Mouse (Mus musculus) frontal cortex, postnatal 36 days (tissue): ENCODE measurements around the gene Mef2a.

Experiments used
- DNase-seq, 2 experiments: peaks; one replicate each; pipeline ENCODE4 v3.0.0; 2022; ENCODE audit warnings: low spot score in 2 of 2

Gene Mef2a

DNA sequence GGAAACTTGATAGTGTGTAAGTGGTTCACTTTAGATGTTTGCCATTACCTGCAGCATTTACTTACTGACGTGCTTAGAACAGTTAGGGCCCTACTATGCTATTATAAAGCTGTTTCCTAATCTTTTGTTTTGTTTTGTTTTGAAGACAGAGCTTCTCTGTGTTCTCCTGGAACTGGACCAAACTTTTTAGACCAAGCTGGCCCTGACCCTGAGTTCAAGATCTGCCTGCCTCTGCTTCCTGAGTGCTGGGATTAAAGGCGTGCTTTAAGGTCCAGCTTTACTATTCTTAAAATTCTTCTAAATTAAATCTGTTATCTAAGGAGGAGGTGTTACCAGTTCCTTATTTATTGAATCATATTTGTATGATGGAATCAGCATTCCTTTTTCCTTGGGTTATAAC is 126.6 kb downstream of the Mef2a start:
- no peak for DNase-seq

DNA sequence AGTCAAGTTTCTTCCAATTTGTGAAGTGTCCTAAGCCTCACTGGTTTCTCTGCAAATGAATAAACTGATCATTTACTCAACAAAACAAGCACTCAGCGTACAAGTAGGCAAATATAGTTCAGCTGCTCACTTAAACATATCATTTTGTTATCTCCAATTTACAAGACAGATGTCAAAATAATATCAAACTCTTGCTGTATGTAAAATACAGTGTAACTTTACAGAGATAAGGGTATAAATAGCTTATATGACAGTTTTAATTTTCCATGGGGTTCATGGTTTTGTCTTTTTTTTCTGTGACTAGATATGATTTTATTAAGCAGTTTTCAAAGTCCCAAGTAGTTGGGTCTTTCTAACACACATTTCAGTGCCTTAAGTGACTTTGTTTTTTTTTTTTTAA is 127.4 kb downstream of the Mef2a start:
- DNase-seq, result no peak

DNA sequence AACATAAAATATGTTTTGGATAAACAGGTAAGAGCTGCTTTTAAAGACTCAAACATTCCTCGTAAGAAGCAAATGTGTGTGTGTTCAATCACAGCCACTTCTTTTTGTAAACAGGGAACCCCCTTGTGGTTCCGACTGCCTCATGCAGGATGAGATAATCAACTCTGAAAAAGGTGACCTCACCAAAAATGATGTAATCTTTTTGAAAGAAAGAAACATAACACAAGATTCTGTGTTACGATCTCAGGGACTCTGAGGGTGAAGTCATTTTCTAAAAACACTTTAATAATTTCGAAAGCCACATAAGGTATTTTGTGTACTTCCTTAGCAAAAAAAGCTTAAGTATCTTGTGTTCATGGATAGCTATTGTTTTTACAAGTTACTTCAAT is 128.8 kb downstream of the Mef2a start:
- no peak for DNase-seq

- DNase-seq, result no peak
Observed at GRCm38 (mm10) chr7:67243121-67243893, 129.4 kb downstream of the Mef2a start.

DNA sequence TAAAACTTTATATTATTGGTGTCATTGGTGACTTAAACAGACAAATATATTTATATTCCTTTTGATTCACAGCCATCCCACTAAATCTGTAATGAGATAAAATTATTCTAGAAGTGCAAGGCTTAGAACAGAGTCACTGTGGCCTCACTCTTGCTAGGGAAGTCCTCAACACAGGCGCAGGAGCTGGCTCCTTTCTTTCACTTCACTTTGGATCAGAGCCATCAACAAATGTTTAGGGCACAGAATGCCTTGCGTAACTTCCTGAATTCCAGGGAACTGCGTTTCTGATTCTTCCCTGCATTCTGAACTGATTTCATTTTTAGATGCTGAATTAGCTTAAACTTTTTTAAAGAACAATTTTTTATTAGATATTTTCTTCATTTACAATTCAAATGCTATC is 130.7 kb downstream of the Mef2a start:
- DNase-seq, result no peak

DNA sequence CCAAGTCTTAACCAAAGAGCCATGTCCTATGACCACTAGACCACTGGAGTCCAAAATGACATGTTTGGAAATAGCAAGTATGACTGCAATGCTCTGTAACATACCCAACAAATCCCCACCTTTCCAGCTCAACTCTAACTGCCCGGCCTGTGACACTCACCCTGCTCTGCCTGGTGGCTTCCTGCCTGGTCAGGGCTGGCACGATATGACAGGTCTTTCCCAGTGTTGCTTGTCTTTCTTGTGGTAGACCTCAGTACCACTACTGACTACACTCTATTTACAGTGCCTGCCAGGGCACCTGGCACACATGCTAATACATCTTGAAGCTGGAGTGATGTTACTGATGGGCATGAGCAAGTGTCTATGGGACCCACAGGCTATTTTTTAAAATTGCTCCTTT is 134.9 kb downstream of the Mef2a start:
- no peak for DNase-seq

GRCm38 (mm10) chr7:67236351-67236750 is 136.3 kb downstream of the Mef2a start:
- DNase-seq, result no peak

- DNase-seq, result no peak
Observed at GRCm38 (mm10) chr7:67234797-67235196, 137.9 kb downstream of the Mef2a start.

- DNase-seq, result no peak
Observed at GRCm38 (mm10) chr7:67232504-67232903, 140.2 kb downstream of the Mef2a start.

- no peak for DNase-seq
Observed at GRCm38 (mm10) chr7:67230640-67231140, 142.0 kb downstream of the Mef2a start.

GRCm38 (mm10) chr7:67230221-67230620 is 142.4 kb downstream of the Mef2a start:
- no peak for DNase-seq

DNA sequence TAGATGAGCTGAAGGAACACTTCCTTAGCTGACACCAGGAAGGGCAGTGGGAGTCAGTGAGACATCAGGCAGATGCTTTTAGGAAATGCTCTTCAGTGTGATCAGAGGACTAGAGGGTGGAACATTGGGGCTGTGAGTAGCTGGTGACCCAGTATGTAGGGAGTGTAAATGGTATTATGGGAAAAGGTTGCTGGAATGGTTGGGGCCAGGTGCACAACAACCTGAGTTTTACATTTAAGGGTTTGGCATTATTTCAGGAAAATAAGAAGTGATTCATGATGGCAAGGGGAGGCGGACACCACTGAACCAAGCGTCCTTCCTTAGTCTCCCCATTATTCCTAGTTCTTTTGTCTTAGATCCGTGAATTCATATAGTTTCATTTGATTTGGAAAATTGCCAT is 143.0 kb downstream of the Mef2a start:
- no peak for DNase-seq

- DNase-seq, result no peak
Observed at GRCm38 (mm10) chr7:67228891-67229602, 143.6 kb downstream of the Mef2a start.

DNA sequence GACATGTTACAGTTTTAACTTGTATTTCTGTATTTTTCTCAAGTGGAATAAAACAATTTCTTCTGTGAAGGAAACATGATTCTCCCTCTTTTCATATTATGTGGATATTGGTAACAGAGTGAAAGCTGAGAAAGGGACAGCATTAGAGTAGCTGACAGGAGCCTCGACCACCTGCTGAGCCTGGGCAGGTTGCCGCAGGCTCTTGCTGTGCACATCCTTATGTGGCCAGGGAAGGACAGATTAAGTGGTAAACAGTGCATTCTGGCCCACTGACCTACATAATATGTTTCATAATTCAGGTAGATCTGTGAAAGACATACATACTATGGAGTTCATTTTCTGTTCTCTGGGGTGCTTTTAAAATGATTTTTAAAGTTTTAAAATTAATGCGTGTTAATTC is 144.3 kb downstream of the Mef2a start:
- no peak for DNase-seq

DNA sequence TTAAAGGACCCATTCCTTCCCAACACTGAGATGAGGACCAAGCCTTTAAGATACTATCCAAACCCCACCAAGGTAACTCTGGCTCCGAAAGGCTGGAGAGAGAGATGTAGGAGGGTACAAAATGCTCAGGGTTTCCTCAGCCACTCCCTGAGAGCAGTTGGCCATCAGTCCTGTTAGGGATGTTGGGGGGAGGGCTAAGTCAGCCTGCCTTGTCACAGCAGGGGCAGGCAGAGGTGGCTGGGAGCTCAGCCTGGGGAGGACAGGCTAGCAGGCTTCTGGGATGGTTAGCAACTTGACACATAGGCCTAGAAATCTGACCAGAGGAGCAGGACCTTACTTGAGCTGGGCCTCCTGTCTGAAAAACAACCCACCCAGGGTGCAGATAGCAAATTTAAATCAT is 145.1 kb downstream of the Mef2a start:
- no peak for DNase-seq

DNA sequence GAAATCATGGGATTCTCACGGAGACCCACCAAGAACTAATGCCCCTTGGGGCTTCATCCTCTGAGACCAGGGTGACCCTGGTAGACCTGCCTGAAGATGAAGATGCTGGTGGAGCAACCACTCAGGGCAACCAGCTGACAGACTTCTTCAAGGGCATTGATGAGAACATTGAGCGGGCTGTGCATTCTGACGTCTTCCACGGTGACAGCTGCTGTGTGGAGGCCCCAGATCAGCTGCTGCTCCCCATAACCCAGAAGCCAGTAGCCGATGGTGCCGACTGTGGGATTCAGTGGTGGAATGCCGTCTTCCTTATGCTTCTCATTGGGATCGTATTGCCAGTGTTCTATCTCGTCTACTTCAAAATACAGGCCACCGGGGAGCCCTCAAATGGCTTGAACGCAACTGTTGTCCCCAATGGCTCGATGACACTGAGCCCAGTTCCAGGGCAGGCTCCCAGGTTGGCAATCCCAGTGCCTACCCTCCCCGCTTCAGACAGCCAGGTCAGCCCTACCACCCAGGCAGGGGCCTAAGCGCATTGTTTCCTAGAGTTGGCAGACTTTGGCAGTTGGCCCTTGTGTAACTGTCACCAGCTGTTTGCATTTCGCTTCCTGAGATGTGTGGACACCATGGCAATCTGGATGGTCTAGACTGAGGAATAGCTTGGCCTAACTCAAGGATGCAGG is 146.6 kb downstream of the Mef2a start:
- DNase-seq, result no peak

GRCm38 (mm10) chr7:67222220-67222862 is 150.3 kb downstream of the Mef2a start, which contains the start of gene Lysmd4:
TSS of gene Lysmd4 (plus strand) at chr7:67222544.
- peak; percentile 93 to 95 for DNase-seq

GRCm38 (mm10) chr7:67217025-67217424 is 155.6 kb downstream of the Mef2a start:
- peak in 1 of 2 experiments; percentile 59 for DNase-seq

GRCm38 (mm10) chr7:67216351-67216750 is 156.3 kb downstream of the Mef2a start:
- no peak for DNase-seq

GRCm38 (mm10) chr7:67213589-67213988 is 159.1 kb downstream of the Mef2a start:
- DNase-seq, result no peak

GRCm38 (mm10) chr7:67211971-67212370 is 160.7 kb downstream of the Mef2a start:
- no peak for DNase-seq

- no peak for DNase-seq
Observed at GRCm38 (mm10) chr7:67211341-67211740, 161.3 kb downstream of the Mef2a start.
